Mouse (Mus musculus) c-Kit-negative CD71-positive TER-119-positive erythroid progenitor cells, embryonic 14.5 days (primary cell): ENCODE data around the gene Cnga2.

Experiments
- DNase-seq: peaks from one replicate; pipeline ENCODE4 v3.0.0-alpha.2; 2013; ENCODE audit warnings: low read depth, low spot score

Cnga2 gene

DNA sequence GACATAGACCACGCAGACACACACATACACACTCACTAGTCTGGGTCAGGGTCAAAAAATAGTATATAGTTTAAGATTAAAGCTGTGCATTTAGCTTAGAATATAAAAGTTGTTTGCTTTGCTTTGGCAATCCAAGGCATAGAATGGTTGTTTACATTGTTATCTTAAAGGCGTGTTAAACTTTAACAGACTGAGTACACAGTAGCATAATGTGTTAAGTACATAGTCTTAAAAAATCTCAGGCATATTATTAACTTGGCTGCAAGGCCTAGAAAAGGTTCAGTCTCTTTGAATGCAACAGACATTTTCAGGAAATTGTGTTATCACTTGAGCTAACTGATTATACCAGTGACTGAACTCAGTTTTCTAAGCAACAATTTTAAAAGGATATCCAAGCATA, 56.3 kb downstream of the Cnga2 start:
- no peak for DNase-seq
